Mouse (Mus musculus) central nervous system, embryonic 14 days (tissue): ENCODE data around the gene Gm11099. TPM values are rescaled to one million over a fixed set of nuclear protein-coding genes. Genes with fewer than 3 reads are reported as not detected.

Experiments
- polyA plus RNA-seq: library from polyadenylated mRNA; depleted of rRNA; stranded (reverse); fragments of >200 nt; gene quantifications from 2 replicates; pipeline ENCODE4 v1.2.3, GENCODE M21; 2012; rRNA removed

Gm11099 gene
- polyA plus RNA-seq: not detected in 2 replicates

GRCm38 (mm10) chr2:58859134-58859533 lies at the start of gene Gm11099:
Gene Gm11099, plus strand, starts transcription at chr2:58859434.

